Mouse (Mus musculus) cortical plate, adult 2 months (tissue): ENCODE results near the gene Snx13.

Source experiments
- CTCF ChIP-seq: fragments of 200-500 bp; IDR thresholded peaks from 2 replicates; pipeline ENCODE4 v1.5.1; 2011; ENCODE audit warnings: mild to moderate bottlenecking, control low read depth, low read length; ENCODE audit not compliant: insufficient read depth; ENCODE audit errors: extremely low read depth
- POLR2A ChIP-seq: fragments of 200-500 bp; IDR thresholded peaks from 2 replicates; pipeline ENCODE4 v1.6.1; 2011; ENCODE audit warnings: mild to moderate bottlenecking, low read length, control low read depth; ENCODE audit not compliant: insufficient read depth; ENCODE audit errors: extremely low read depth

- TF ChIP-seq CTCF (no peak), POLR2A (no peak)
Observed at GRCm38 (mm10) chr12:35153186-35153585, 106.2 kb downstream of the Snx13 start.
